Mouse (Mus musculus): ENCODE measurements around the gene Eya2. TPM values are rescaled to one million over a fixed set of nuclear protein-coding genes. Genes with fewer than 3 reads are reported as not detected.

Eya2 gene
- polyA plus RNA-seq, 1 experiment from 2014 or later, result 0.76 TPM

DNA sequence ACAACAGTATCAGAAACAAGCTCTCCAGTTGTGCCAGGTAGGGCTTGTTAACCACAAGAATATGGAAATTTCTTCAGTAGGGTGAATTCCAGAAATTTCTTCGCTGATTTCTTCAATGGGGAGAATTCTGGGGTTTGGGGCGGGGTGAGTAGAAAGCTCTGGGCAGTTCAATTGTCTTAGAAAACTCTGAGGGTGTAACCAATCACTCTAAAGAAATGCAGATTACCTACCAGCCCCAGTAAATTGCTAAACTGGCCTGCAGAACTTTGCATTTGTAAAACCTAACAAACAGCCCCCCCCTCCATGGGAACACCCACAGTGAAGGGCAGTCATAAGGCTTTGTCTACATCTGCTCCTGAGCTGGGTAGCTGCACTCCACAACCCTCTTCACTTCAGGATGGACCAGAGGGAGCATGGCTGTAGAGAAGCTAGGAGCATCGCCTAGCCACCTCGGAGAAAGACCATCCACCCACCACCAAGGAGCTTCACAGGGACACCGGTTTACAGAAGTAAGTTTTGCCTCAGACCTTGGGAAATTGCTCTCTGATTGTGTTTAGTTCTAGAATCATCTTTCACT lies 215.2 kb downstream of the Eya2 start:
- Histone ChIP-seq H3K9ac (ENCODE audit: low read length) (no peak overlapping the region), H3K4me2 (ENCODE audit: low read length) (no peak overlapping the region), H3K9me3 (ENCODE audit: control insufficient read depth, low read length) (no peaks in the 10 kb centered on the region), H3K4me3 (ENCODE audit: control insufficient read depth in 1 of 2, insufficient read depth in 1 of 2, low read depth in 1 of 2, low read length in 2 of 2) (no peak overlapping the region), H3K27ac (replicated peaks in 1 of 2; ENCODE audit: control insufficient read depth in 1 of 2, insufficient read depth in 1 of 2, low read depth in 2 of 2, low read length in 2 of 2) (no peak overlapping the region), H3K36me3 (ENCODE audit: control insufficient read depth, insufficient read depth, low read length) (peaks cover 99% of the 10 kb centered on the region), H3K27me3 (ENCODE audit: control insufficient read depth, insufficient read depth, low read length) (no peaks in the 10 kb centered on the region), H3K4me1 (ENCODE audit: control insufficient read depth in 2 of 2, insufficient read depth in 2 of 2, low read length in 2 of 2) (no peaks in the 10 kb centered on the region)
- no peak for ATAC-seq (ENCODE audit: insufficient number of reproducible peaks, insufficient read depth, low FRiP score, low read depth)
- 92% methylated on average over 5 of the region's 5 CpGs for WGBS

DNA sequence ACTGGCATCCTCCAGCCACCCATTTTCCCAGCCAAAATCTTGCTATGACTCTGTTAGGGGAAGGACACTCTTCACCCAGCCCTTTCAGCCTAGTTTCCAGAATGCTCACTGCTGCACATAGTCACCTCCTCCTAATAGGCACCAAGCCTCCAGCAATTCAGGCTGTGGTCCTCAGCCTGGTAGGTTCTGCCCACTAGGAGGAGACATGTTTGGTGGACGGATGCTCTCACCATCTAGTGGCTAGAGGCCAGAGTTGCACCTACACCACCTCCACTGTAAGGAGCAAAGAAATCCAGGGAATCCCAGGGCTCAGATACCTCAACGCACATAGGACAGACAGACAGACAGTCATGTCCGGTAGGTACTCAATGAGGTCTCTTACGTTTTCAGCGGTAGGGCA lies 216.7 kb downstream of the Eya2 start:
- Histone ChIP-seq H3K27me3 (ENCODE audit: control insufficient read depth, insufficient read depth, low read length) (no peaks in the 10 kb centered on the region), H3K4me3 (ENCODE audit: control insufficient read depth in 1 of 2, insufficient read depth in 1 of 2, low read depth in 1 of 2, low read length in 2 of 2) (no peak overlapping the region), H3K9ac (ENCODE audit: low read length) (no peak overlapping the region), H3K4me2 (ENCODE audit: low read length) (no peak overlapping the region), H3K36me3 (ENCODE audit: control insufficient read depth, insufficient read depth, low read length) (peaks cover 97% of the 10 kb centered on the region), H3K27ac (replicated peaks in 1 of 2; ENCODE audit: control insufficient read depth in 1 of 2, insufficient read depth in 1 of 2, low read depth in 2 of 2, low read length in 2 of 2) (no peak overlapping the region), H3K4me1 (ENCODE audit: control insufficient read depth in 2 of 2, insufficient read depth in 2 of 2, low read length in 2 of 2) (peaks cover 4 to 5% of the 10 kb centered on the region in 2 experiments), H3K9me3 (ENCODE audit: control insufficient read depth, low read length) (no peaks in the 10 kb centered on the region)
- WGBS, result 50% methylated on average over 5 of the region's 5 CpGs
- no peak for ATAC-seq (ENCODE audit: insufficient number of reproducible peaks, insufficient read depth, low FRiP score, low read depth)

DNA sequence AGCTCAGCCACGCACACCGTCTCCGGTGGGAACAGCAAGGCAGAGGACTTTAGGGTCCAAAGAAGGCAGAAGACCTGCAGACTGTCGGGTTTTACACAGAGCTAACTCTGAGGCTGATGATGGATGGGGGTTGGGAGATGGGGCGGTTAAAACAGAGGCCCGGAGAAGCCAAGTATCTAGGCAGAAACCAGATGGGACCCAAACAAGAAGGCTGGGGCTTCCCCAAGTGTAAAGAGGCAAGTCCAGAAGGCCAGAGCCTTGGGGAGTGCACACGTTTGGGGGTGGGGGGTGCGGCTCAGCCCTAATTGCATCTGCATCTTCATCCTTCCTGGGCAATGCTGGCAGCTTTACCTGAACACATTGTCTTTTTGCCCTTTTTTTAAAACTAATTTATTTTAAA lies 218.1 kb downstream of the Eya2 start:
- 90% methylated on average over 8 of the region's 8 CpGs for WGBS
- H3K4me1 ChIP-seq (ENCODE audit: control insufficient read depth in 2 of 2, insufficient read depth in 2 of 2, low read length in 2 of 2), result peaks cover 18% of the 10 kb centered on the region in 2 experiments
- H3K9ac ChIP-seq (ENCODE audit: low read length), result no peak overlapping the region
- H3K4me3 ChIP-seq (ENCODE audit: control insufficient read depth in 1 of 2, insufficient read depth in 1 of 2, low read depth in 1 of 2, low read length in 2 of 2), result no peak overlapping the region
- no peaks in the 10 kb centered on the region for H3K9me3 ChIP-seq (ENCODE audit: control insufficient read depth, low read length)
- no peak for ATAC-seq (ENCODE audit: insufficient number of reproducible peaks, insufficient read depth, low FRiP score, low read depth)
- no peak overlapping the region for H3K27ac ChIP-seq (replicated peaks in 1 of 2; ENCODE audit: control insufficient read depth in 1 of 2, insufficient read depth in 1 of 2, low read depth in 2 of 2, low read length in 2 of 2)
- H3K36me3 ChIP-seq (ENCODE audit: control insufficient read depth, insufficient read depth, low read length), result peaks cover 97% of the 10 kb centered on the region
- H3K27me3 ChIP-seq (ENCODE audit: control insufficient read depth, insufficient read depth, low read length), result no peaks in the 10 kb centered on the region
- no peak overlapping the region for H3K4me2 ChIP-seq (ENCODE audit: low read length)

DNA sequence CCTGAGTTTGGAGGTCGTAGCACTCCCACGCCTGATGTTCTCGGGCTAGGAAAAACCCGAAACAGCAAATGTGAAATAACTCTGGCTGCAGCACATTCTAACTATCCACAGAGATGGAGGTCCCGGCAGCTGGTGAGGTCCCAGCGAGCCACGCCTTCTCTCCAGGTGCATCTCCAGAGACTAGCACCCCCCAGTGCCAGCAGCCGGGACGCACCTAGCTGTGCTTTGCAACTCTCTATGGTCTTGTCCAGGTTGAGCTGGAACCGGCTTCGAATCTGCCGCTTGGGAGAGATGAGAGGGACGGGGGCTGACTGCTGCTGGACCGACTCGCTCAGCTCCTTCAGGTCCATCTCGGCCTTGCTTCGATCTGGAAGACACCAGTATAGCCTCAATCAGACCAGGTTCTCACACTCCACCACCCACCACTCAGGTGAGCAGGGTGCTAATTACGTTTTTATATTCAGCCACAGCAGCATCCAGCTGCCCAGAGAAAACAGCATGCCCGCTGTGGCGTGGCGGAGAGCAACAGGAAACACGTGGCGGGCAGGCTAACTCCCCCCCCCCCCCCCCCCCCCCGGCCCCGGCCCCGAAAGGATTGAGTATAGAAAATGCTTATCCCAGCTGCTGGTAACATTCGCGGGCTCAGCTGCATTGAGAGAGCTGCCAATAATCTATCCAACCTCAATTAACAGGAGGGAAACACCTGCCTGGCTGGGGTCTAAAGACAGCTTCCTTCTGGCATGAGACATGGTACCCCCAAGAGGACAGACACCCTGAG lies 220.5 kb downstream of the Eya2 start:
- no peaks in the 10 kb centered on the region for H3K27me3 ChIP-seq (ENCODE audit: control insufficient read depth, insufficient read depth, low read length)
- no peak overlapping the region for H3K4me2 ChIP-seq (ENCODE audit: low read length)
- no peak overlapping the region for H3K9ac ChIP-seq (ENCODE audit: low read length)
- no peak for ATAC-seq (ENCODE audit: insufficient number of reproducible peaks, insufficient read depth, low FRiP score, low read depth)
- H3K9me3 ChIP-seq (ENCODE audit: control insufficient read depth, low read length), result no peaks in the 10 kb centered on the region
- peaks cover 92% of the 10 kb centered on the region for H3K36me3 ChIP-seq (ENCODE audit: control insufficient read depth, insufficient read depth, low read length)
- 86% methylated on average over 27 of the region's 28 CpGs for WGBS
- H3K4me1 ChIP-seq (ENCODE audit: control insufficient read depth in 2 of 2, insufficient read depth in 2 of 2, low read length in 2 of 2), result peaks cover 25 to 34% of the 10 kb centered on the region in 2 experiments
- no peak overlapping the region for H3K4me3 ChIP-seq (ENCODE audit: control insufficient read depth in 1 of 2, insufficient read depth in 1 of 2, low read depth in 1 of 2, low read length in 2 of 2)
- 0 out of 4 replicates have a peak overlapping the region, but pooled peaks of 1 of the 2 experiments have one; percentile 90 for H3K27ac ChIP-seq (replicated peaks in 1 of 2; ENCODE audit: control insufficient read depth in 1 of 2, insufficient read depth in 1 of 2, low read depth in 2 of 2, low read length in 2 of 2)

DNA sequence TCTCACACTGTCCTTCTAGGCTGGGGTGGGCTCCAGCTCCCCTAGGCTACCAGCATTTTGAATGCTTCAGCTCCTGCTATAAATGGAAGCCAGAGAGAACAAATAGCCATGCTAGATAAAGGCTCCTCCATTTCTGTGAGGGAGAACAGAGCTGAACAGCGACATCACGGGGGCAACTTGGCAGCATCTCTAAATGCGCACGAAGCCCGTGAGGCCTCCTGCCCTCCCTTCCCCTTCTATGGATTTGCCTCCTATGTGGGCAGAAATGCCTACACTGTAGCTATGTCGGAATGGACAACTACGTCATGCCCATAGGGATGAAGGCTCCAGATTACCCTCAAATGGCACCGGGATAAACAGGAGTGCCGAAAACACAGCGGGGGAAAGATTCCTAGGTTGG lies 222.6 kb downstream of the Eya2 start:
- Histone ChIP-seq H3K9me3 (ENCODE audit: control insufficient read depth, low read length) (no peaks in the 10 kb centered on the region), H3K4me2 (ENCODE audit: low read length) (no peak overlapping the region), H3K36me3 (ENCODE audit: control insufficient read depth, insufficient read depth, low read length) (peaks cover 89% of the 10 kb centered on the region), H3K27ac (replicated peaks in 1 of 2; ENCODE audit: control insufficient read depth in 1 of 2, insufficient read depth in 1 of 2, low read depth in 2 of 2, low read length in 2 of 2) (peak overlapping the region; percentile 90 to 92), H3K4me3 (ENCODE audit: control insufficient read depth in 1 of 2, insufficient read depth in 1 of 2, low read depth in 1 of 2, low read length in 2 of 2) (no peak overlapping the region), H3K9ac (ENCODE audit: low read length) (peak overlapping the region; percentile 41), H3K4me1 (ENCODE audit: control insufficient read depth in 2 of 2, insufficient read depth in 2 of 2, low read length in 2 of 2) (peaks cover 31 to 40% of the 10 kb centered on the region in 2 experiments), H3K27me3 (ENCODE audit: control insufficient read depth, insufficient read depth, low read length) (no peaks in the 10 kb centered on the region)
- WGBS, result 56% methylated on average over 10 of the region's 10 CpGs
- no peak for ATAC-seq (ENCODE audit: insufficient number of reproducible peaks, insufficient read depth, low FRiP score, low read depth)

DNA sequence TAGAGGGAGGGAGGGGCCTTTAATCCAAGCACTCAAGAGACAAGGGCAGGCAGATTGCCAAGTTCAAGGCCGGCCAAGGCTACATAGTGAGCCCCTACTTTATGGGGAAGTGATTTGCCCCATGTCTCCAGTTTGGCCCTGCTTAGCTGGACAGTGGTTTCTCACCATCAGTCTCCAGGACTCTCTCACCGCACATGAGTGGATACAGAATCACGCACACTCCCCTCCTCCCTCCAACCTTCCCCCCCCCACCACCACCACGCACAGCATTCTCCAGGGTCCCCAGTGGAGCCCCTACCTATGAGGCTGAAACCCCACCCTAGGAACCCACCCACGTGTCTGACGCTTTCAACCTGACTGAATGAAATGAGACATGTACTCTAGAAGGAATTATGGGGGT lies 223.7 kb downstream of the Eya2 start:
- WGBS, result 75% methylated on average over 6 of the region's 6 CpGs
- no peaks in the 10 kb centered on the region for H3K9me3 ChIP-seq (ENCODE audit: control insufficient read depth, low read length)
- H3K9ac ChIP-seq (ENCODE audit: low read length), result peak overlapping the region; percentile 30
- peaks cover 89% of the 10 kb centered on the region for H3K36me3 ChIP-seq (ENCODE audit: control insufficient read depth, insufficient read depth, low read length)
- H3K4me1 ChIP-seq (ENCODE audit: control insufficient read depth in 2 of 2, insufficient read depth in 2 of 2, low read length in 2 of 2), result peaks cover 31 to 40% of the 10 kb centered on the region in 2 experiments
- peak overlapping the region in 1 of 2 experiments; percentile 90; a peak in 2 of 4 replicates for H3K27ac ChIP-seq (replicated peaks in 1 of 2; ENCODE audit: control insufficient read depth in 1 of 2, insufficient read depth in 1 of 2, low read depth in 2 of 2, low read length in 2 of 2)
- no peak overlapping the region for H3K4me3 ChIP-seq (ENCODE audit: control insufficient read depth in 1 of 2, insufficient read depth in 1 of 2, low read depth in 1 of 2, low read length in 2 of 2)
- no peaks in the 10 kb centered on the region for H3K27me3 ChIP-seq (ENCODE audit: control insufficient read depth, insufficient read depth, low read length)
- ATAC-seq (ENCODE audit: insufficient number of reproducible peaks, insufficient read depth, low FRiP score, low read depth), result no peak
- H3K4me2 ChIP-seq (ENCODE audit: low read length), result no peak overlapping the region

DNA sequence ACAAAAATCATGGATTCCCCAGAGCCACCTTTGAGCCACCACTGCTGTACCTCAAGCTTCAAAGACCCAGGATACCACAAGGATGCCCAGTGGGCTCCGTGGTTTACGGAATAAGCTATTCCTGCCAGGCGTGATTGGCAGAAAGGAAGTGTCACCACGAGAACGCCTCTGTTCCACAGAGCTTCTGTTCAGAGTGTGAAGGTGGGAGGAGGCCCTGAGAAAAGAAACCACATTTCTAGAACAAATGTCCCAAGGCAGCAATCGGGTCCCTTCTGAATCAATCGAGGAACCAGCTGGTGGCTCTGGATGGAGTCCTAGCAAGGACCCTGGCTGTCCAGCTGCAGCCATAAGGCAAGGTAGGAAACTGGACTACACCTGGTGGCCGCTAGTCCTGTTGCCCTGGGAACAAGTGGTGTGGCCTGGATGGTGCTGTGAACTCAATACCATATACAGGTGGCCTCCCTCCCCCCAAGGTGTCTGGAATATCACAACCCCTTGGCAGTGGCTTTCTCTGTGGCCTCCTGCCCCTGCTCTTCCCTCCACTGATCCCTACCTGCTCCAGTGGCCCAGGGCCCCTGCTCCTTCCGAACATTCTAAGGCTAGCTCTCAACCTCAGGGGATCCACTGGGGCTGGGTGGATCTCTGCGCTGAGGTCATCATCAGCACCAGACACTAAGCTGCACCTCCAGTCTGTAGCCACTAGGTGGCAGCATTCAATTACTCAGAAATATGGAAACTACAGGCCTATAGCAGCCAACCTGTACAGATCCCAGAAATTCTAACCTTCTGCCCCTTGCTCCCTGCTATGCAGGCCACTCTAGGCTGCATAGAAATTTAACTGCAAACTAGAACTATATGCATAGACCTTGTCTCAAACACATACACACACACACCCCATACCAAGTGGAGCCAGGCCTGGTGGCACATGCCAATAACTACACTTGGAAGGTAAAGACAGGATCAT lies 224.4 kb downstream of the Eya2 start:
- Histone ChIP-seq H3K9ac (ENCODE audit: low read length) (no peak overlapping the region), H3K27ac (replicated peaks in 1 of 2; ENCODE audit: control insufficient read depth in 1 of 2, insufficient read depth in 1 of 2, low read depth in 2 of 2, low read length in 2 of 2) (peak overlapping the region; percentile 44 to 61; a peak in 2 of 4 replicates), H3K27me3 (ENCODE audit: control insufficient read depth, insufficient read depth, low read length) (no peaks in the 10 kb centered on the region), H3K9me3 (ENCODE audit: control insufficient read depth, low read length) (no peaks in the 10 kb centered on the region), H3K4me1 (ENCODE audit: control insufficient read depth in 2 of 2, insufficient read depth in 2 of 2, low read length in 2 of 2) (peaks cover 31 to 40% of the 10 kb centered on the region in 2 experiments), H3K4me2 (ENCODE audit: low read length) (no peak overlapping the region), H3K4me3 (ENCODE audit: control insufficient read depth in 1 of 2, insufficient read depth in 1 of 2, low read depth in 1 of 2, low read length in 2 of 2) (no peak overlapping the region), H3K36me3 (ENCODE audit: control insufficient read depth, insufficient read depth, low read length) (peaks cover 89% of the 10 kb centered on the region)
- WGBS, result 79% methylated on average over 10 of the region's 10 CpGs
- 0 out of 2 replicates have a peak, but pooled peaks have one; percentile 12 for ATAC-seq (ENCODE audit: insufficient number of reproducible peaks, insufficient read depth, low FRiP score, low read depth)

All from heart, embryonic 14.5 days (tissue).